Mouse (Mus musculus) megakaryocyte, embryonic 14.5 days (primary cell): ENCODE data around the gene Zcrb1.

ENCODE experiments used
- FLI1 ChIP-seq: IDR thresholded peaks from 2 replicates; pipeline ENCODE4 v1.6.1; 2012; ENCODE audit warnings: low read length, inconsistent platforms, mixed read lengths
- GATA1 ChIP-seq: IDR thresholded peaks from 3 replicates; pipeline ENCODE4 v1.6.1; 2012; ENCODE audit warnings: mixed read lengths, low read length, inconsistent platforms, borderline replicate concordance

GRCm38 (mm10) chr15:93438663-93439062 is 40.5 kb upstream of the Zcrb1 start:
- TF ChIP-seq GATA1 (no peak), FLI1 (no peak)
